Mouse (Mus musculus) CH12.LX (cell line): ENCODE measurements around the gene Car5a. TPM values are rescaled to one million over a fixed set of nuclear protein-coding genes. Genes with fewer than 3 reads are reported as not detected.

Experiments used
- DNase-seq: peaks from one replicate; pipeline ENCODE4 v3.0.0-alpha.2; 2013; ENCODE audit errors: extremely low read depth
- H3K27ac ChIP-seq: 2 replicates; pipeline ENCODE4 v1.5.1; 2012; ENCODE audit warnings: low read depth, mild to moderate bottlenecking, control low read depth, moderate library complexity; ENCODE audit not compliant: insufficient read depth
- H3K27me3 ChIP-seq: replicated peaks from 2 replicates; pipeline ENCODE3; 2012; ENCODE audit warnings: inconsistent platforms
- H3K36me3 ChIP-seq, 2 experiments: replicated peaks in 1 of 2; 2 replicates each; pipeline versions ENCODE3 to v1.6.1; 2012; ENCODE audit warnings: inconsistent platforms in 1 of 2, low read length in 1 of 2, mild to moderate bottlenecking in 1 of 2, mixed read lengths in 1 of 2, moderate library complexity in 1 of 2; ENCODE audit not compliant: control insufficient read depth in 1 of 2, insufficient read depth in 1 of 2
- H3K4me1 ChIP-seq, 2 experiments: 2 replicates each; pipeline ENCODE4 v1.6.1; 2012; ENCODE audit warnings: inconsistent platforms in 1 of 2, moderate library complexity in 1 of 2; ENCODE audit not compliant: insufficient read depth in 2 of 2, control insufficient read depth in 1 of 2
- H3K4me2 ChIP-seq: 2 replicates; pipeline ENCODE4 v1.6.1; 2012; ENCODE audit warnings: low read depth, mild to moderate bottlenecking, control low read depth; ENCODE audit not compliant: poor library complexity, insufficient read depth, severe bottlenecking
- H3K4me3 ChIP-seq, 3 experiments: fragments of 150-350 bp in 1 of 3; sonication (generic) in 1 of 3; replicated peaks in 1 of 3; 2 replicates each; pipeline versions ENCODE3 to v1.5.1; 2011 to 2012; ENCODE audit warnings: low read depth in 2 of 3, low read length in 2 of 3, mild to moderate bottlenecking in 2 of 3, moderate library complexity in 2 of 3, control low read depth in 1 of 3, improper control_type of control experiment in 1 of 3, inconsistent platforms in 1 of 3, mixed read lengths in 1 of 3; ENCODE audit not compliant: poor library complexity in 1 of 3
- H3K79me2 ChIP-seq: replicated peaks from 2 replicates; pipeline ENCODE4 v1.6.1; 2012; ENCODE audit warnings: mild to moderate bottlenecking, moderate library complexity; ENCODE audit not compliant: control insufficient read depth, poor library complexity, insufficient read depth, severe bottlenecking; ENCODE audit errors: extremely low read depth
- H3K9ac ChIP-seq: 2 replicates; pipeline ENCODE4 v1.6.1; 2012; ENCODE audit warnings: low read depth, mild to moderate bottlenecking, control low read depth, moderate library complexity; ENCODE audit not compliant: insufficient read depth
- H3K9me3 ChIP-seq: replicated peaks from 2 replicates; pipeline ENCODE3; 2012; ENCODE audit warnings: low read length, inconsistent platforms, mixed read lengths
- CHD1 ChIP-seq: IDR thresholded peaks from 2 replicates; pipeline ENCODE4 v1.6.1; 2012; ENCODE audit warnings: low read depth, low read length, improper control_type of control experiment, inconsistent platforms
- CHD2 ChIP-seq: IDR thresholded peaks from 2 replicates; pipeline ENCODE4 v1.6.1; 2011; ENCODE audit warnings: low read length, improper control_type of control experiment
- CTCF ChIP-seq, 2 experiments: IDR thresholded peaks in 1 of 2; conservative IDR thresholded peaks in 1 of 2; 2 replicates each; pipeline ENCODE4 v1.5.1; 2011 to 2012; ENCODE audit warnings: low read depth in 2 of 2, low read length in 2 of 2, improper control_type of control experiment in 1 of 2, inconsistent platforms in 1 of 2, mild to moderate bottlenecking in 1 of 2, moderate library complexity in 1 of 2
- ELF1 ChIP-seq: IDR thresholded peaks from 2 replicates; pipeline ENCODE4 v1.6.1; 2014; ENCODE audit warnings: low read depth, mild to moderate bottlenecking, inconsistent platforms, low read length, improper control_type of control experiment
- EP300 ChIP-seq: IDR thresholded peaks from 2 replicates; pipeline ENCODE4 v1.6.1; 2011; ENCODE audit warnings: low read length, improper control_type of control experiment
- ETS1 ChIP-seq: conservative IDR thresholded peaks from 2 replicates; pipeline ENCODE4 v1.6.1; 2012; ENCODE audit warnings: low read depth, mild to moderate bottlenecking, inconsistent platforms, low read length, improper control_type of control experiment, moderate library complexity
- IRF4 ChIP-seq: IDR thresholded peaks from 2 replicates; pipeline ENCODE4 v1.6.1; 2014; ENCODE audit warnings: low read depth, mild to moderate bottlenecking, inconsistent platforms, low read length, improper control_type of control experiment
- KAT2A ChIP-seq: IDR thresholded peaks from 2 replicates; pipeline ENCODE4 v1.6.1; 2012; ENCODE audit warnings: low read length, improper control_type of control experiment, inconsistent platforms; ENCODE audit not compliant: insufficient replicate concordance
- MAFK ChIP-seq: IDR thresholded peaks from 2 replicates; pipeline ENCODE4 v1.6.1; 2011; ENCODE audit warnings: low read length, improper control_type of control experiment; ENCODE audit not compliant: insufficient replicate concordance
- MAX ChIP-seq: IDR thresholded peaks from 2 replicates; pipeline ENCODE4 v1.6.1; 2011; ENCODE audit warnings: low read length, improper control_type of control experiment
- MEF2A ChIP-seq: IDR thresholded peaks from 2 replicates; pipeline ENCODE4 v1.6.1; 2014; ENCODE audit warnings: low read depth, mild to moderate bottlenecking, inconsistent platforms, low read length, improper control_type of control experiment, borderline replicate concordance
- MXI1 ChIP-seq: IDR thresholded peaks from 2 replicates; pipeline ENCODE4 v1.6.1; 2011; ENCODE audit warnings: mild to moderate bottlenecking, low read depth, low read length, improper control_type of control experiment
- RAD21 ChIP-seq: IDR thresholded peaks from 2 replicates; pipeline ENCODE4 v1.6.1; 2011; ENCODE audit warnings: low read depth, mild to moderate bottlenecking, low read length, improper control_type of control experiment, moderate library complexity
- SIN3A ChIP-seq: IDR thresholded peaks from 2 replicates; pipeline ENCODE4 v1.6.1; 2012; ENCODE audit warnings: low read length, improper control_type of control experiment, inconsistent platforms
- SMC3 ChIP-seq: IDR thresholded peaks from 2 replicates; pipeline ENCODE4 v1.6.1; 2011; ENCODE audit warnings: low read depth, low read length, improper control_type of control experiment
- TBP ChIP-seq: conservative IDR thresholded peaks from 2 replicates; pipeline ENCODE4 v1.6.1; 2011; ENCODE audit warnings: low read depth, low read length, improper control_type of control experiment
- TCF12 ChIP-seq: IDR thresholded peaks from 2 replicates; pipeline ENCODE4 v1.6.1; 2014; ENCODE audit warnings: low read depth, mild to moderate bottlenecking, inconsistent platforms, low read length, improper control_type of control experiment
- UBTF ChIP-seq: IDR thresholded peaks from 2 replicates; pipeline ENCODE4 v1.6.1; 2012; ENCODE audit warnings: low read depth, mild to moderate bottlenecking, inconsistent platforms, low read length, improper control_type of control experiment, moderate library complexity
- USF2 ChIP-seq: conservative IDR thresholded peaks from 2 replicates; pipeline ENCODE4 v1.6.1; 2011; ENCODE audit warnings: low read depth, low read length, improper control_type of control experiment
- ZMIZ1 ChIP-seq: IDR thresholded peaks from 2 replicates; pipeline ENCODE4 v1.6.1; 2012; ENCODE audit warnings: low read depth, mild to moderate bottlenecking, inconsistent platforms, low read length, improper control_type of control experiment
- dilution Hi-C: fragments of 300-500 bp; cut with MboI; formaldehyde crosslinking; loops from 2 replicates; pipeline ENCODE4 v1.14.3; 2020; ENCODE audit warnings: low sequenced_read_pairs; ENCODE audit not compliant: extremely low pct_unique_long_range_greater_than_20kb, extremely low pct_ligation_motif_present
- in situ Hi-C: fragments of 300-500 bp; cut with MboI; formaldehyde crosslinking; loops from 3 replicates; pipeline ENCODE4 v1.14.3; 2019; ENCODE audit warnings: low sequenced_read_pairs, low pct_ligation_motif_present, low pct_unique_long_range_greater_than_20kb, mixed read lengths
- polyA plus RNA-seq: library from polyadenylated mRNA; unstranded; fragments of >175 nt; gene quantifications from 2 replicates; pipeline ENCODE4 v1.2.1, GENCODE M21; 2012; ENCODE audit warnings: low read depth; ENCODE audit not compliant: insufficient read length
- total RNA-seq, 2 experiments: library from RNA; depleted of rRNA; stranded (reverse); fragments of 300-350 nt in 1 of 2; fragments of >200 nt in 1 of 2; gene quantifications; 2 replicates each; pipeline ENCODE4 v1.2.3; 2012 to 2014

The Car5a gene
- total and polyA plus RNA-seq, 3 experiments = 1.6 to 9.7 TPM; not detected in 1

GRCm38 (mm10) chr8:121905420-121905819 is 39.3 kb downstream of the Car5a start:
- H3K9me3 ChIP-seq = no peaks in the 10 kb centered on the region
- no peaks in the 10 kb centered on the region for H3K27me3 ChIP-seq
- in situ Hi-C loops = loop anchor here (5.0 kb wide), 1 partner anchor 53 kb away; no protein-coding TSS in a partner anchor
- H3K27ac ChIP-seq = no peak overlapping the region
- peaks cover 49 to 59% of the 10 kb centered on the region in 2 experiments for H3K36me3 ChIP-seq
- no peak for DNase-seq
- TF ChIP-seq EP300 (no peak), SIN3A (peak; percentile 66; the same call in 1 of the 2 replicates), USF2 (no peak), IRF4 (no peak), CHD2 (no peak), ZMIZ1 (no peak), MXI1 (peak; percentile 52; the same call in 1 of the 2 replicates), CHD1 (no peak), UBTF (peak; percentile 39; the same call in 1 of the 2 replicates), SMC3 (no peak), MAFK (no peak), ELF1 (no peak), TCF12 (no peak), ETS1 (no peak), MAX (0 out of 2 replicates have a peak, but pooled peaks have one; percentile 14), CTCF (conservative IDR thresholded peaks at IDR 0.05 in 1 of 2, IDR thresholded peaks at IDR 0.05 in 1 of 2; ENCODE audit: low read depth in 2 of 2, low read length in 2 of 2) (no peak), MEF2A (no peak), TBP (no peak)
- H3K9ac ChIP-seq = peak overlapping the region; percentile 89
- H3K4me1 ChIP-seq = peaks cover 17 to 41% of the 10 kb centered on the region in 2 experiments
- peaks cover 82% of the 10 kb centered on the region for H3K79me2 ChIP-seq
- peak overlapping the region; percentile 68; the same call in 1 of the 2 replicates for H3K4me2 ChIP-seq
- dilution Hi-C loops = no loop called here
- peak overlapping the region; percentile 79 to 100 (median 98) for H3K4me3 ChIP-seq

GRCm38 (mm10) chr8:121904999-121905398 is 39.7 kb downstream of the Car5a start:
- H3K4me3 ChIP-seq = peak overlapping the region; percentile 79 to 100 (median 98)
- dilution Hi-C loops = no loop called here
- peak overlapping the region; percentile 68 for H3K4me2 ChIP-seq
- H3K27ac ChIP-seq = peak overlapping the region; percentile 9; the same call in 1 of the 2 replicates
- no peaks in the 10 kb centered on the region for H3K27me3 ChIP-seq
- H3K79me2 ChIP-seq = peaks cover 87% of the 10 kb centered on the region
- no peak for TF ChIP-seq KAT2A
- no peak for TF ChIP-seq RAD21
- TF ChIP-seq ETS1 = no peak
- TF ChIP-seq UBTF = peak; percentile 10; the same call in 1 of the 2 replicates
- 0 out of 2 replicates have a peak, but pooled peaks have one; percentile 27 for TF ChIP-seq CHD1
- H3K9me3 ChIP-seq = no peaks in the 10 kb centered on the region
- in situ Hi-C loops = loop anchor here (5.0 kb wide), 1 partner anchor 53 kb away; no protein-coding TSS in a partner anchor
- peaks cover 18 to 42% of the 10 kb centered on the region in 2 experiments for H3K4me1 ChIP-seq
- no peak for DNase-seq
- H3K36me3 ChIP-seq = peaks cover 52 to 62% of the 10 kb centered on the region in 2 experiments
- peak overlapping the region; percentile 89 for H3K9ac ChIP-seq
